Mouse (Mus musculus) heart, postnatal 0 days (tissue): ENCODE results near the gene Gzmm.

Experiments
- CTCF ChIP-seq: IDR thresholded peaks from 2 replicates; pipeline ENCODE4 v1.5.1; 2016; ENCODE audit warnings: antibody characterized with exemption, control low read depth, low read depth
- EP300 ChIP-seq: IDR thresholded peaks from 2 replicates; pipeline ENCODE4 v1.6.1; 2016; ENCODE audit warnings: antibody characterized with exemption, low read depth

- TF ChIP-seq CTCF (no peak), EP300 (no peak)
Measured at GRCm38 (mm10) chr10:79670071-79670888, 18.5 kb upstream of the Gzmm start.
